Mouse (Mus musculus) MEL (cell line): Measurements from ENCODE around the gene Olfr13. TPM values are rescaled to one million over a fixed set of nuclear protein-coding genes. Genes with fewer than 3 reads are reported as not detected.

Source experiments
- DNase-seq: peaks from one replicate; pipeline ENCODE4 v3.0.0; 2011; ENCODE audit warnings: low read depth, low spot score
- H3K27ac ChIP-seq: 2 replicates; pipeline ENCODE4 v1.5.1; 2012; ENCODE audit warnings: low read depth, mild to moderate bottlenecking, control low read depth, low read length, moderate library complexity; ENCODE audit not compliant: control insufficient read depth
- H3K27me3 ChIP-seq, 2 experiments: fragments of 150-350 bp in 1 of 2; sonication (generic) in 1 of 2; 2 replicates each; pipeline ENCODE4 v1.6.1; 2012; ENCODE audit warnings: low read length in 2 of 2, mild to moderate bottlenecking in 2 of 2, improper control_type of control experiment in 1 of 2, moderate library complexity in 1 of 2; ENCODE audit not compliant: insufficient read depth in 2 of 2, control insufficient read depth in 1 of 2
- H3K36me3 ChIP-seq, 2 experiments: 2 replicates each; pipeline ENCODE4 v1.6.1; 2012 to 2014; ENCODE audit warnings: low read length in 2 of 2, improper control_type of control experiment in 1 of 2, inconsistent platforms in 1 of 2, mild to moderate bottlenecking in 1 of 2; ENCODE audit not compliant: insufficient read depth in 2 of 2, control insufficient read depth in 1 of 2
- H3K4me1 ChIP-seq, 2 experiments: fragments of 150-350 bp in 1 of 2; sonication (generic) in 1 of 2; 2 replicates each; pipeline ENCODE4 v1.6.1; 2012; ENCODE audit warnings: low read length in 2 of 2, improper control_type of control experiment in 1 of 2, mild to moderate bottlenecking in 1 of 2; ENCODE audit not compliant: insufficient read depth in 2 of 2, control insufficient read depth in 1 of 2
- H3K4me3 ChIP-seq, 2 experiments: fragments of 150-350 bp in 1 of 2; sonication (generic) in 1 of 2; 2 replicates each; pipeline ENCODE4 v1.5.1; 2012; ENCODE audit warnings: low read depth in 2 of 2, low read length in 2 of 2, mild to moderate bottlenecking in 2 of 2, moderate library complexity in 2 of 2, control low read depth in 1 of 2, improper control_type of control experiment in 1 of 2; ENCODE audit not compliant: control insufficient read depth in 1 of 2, insufficient read depth in 1 of 2
- H3K79me2 ChIP-seq: 2 replicates; pipeline ENCODE4 v1.6.1; 2012; ENCODE audit warnings: mild to moderate bottlenecking, low read length, moderate library complexity; ENCODE audit not compliant: control insufficient read depth, poor library complexity, insufficient read depth
- H3K9ac ChIP-seq: 2 replicates; pipeline ENCODE4 v1.6.1; 2012; ENCODE audit warnings: low read depth, mild to moderate bottlenecking, control low read depth, low read length, moderate library complexity; ENCODE audit not compliant: control insufficient read depth, poor library complexity, severe bottlenecking
- H3K9me3 ChIP-seq: fragments of 150-350 bp; sonication (generic); replicated peaks from 2 replicates; pipeline ENCODE4 v1.6.1; 2012; ENCODE audit warnings: mild to moderate bottlenecking, low read length, improper control_type of control experiment, moderate library complexity; ENCODE audit not compliant: insufficient read depth
- BHLHE40 ChIP-seq: IDR thresholded peaks from 2 replicates; pipeline ENCODE4 v1.6.1; 2012; ENCODE audit warnings: low read depth, mild to moderate bottlenecking, inconsistent platforms, low read length, improper control_type of control experiment, borderline replicate concordance
- CHD1 ChIP-seq: IDR thresholded peaks from 2 replicates; pipeline ENCODE4 v1.6.1; 2012; ENCODE audit warnings: low read depth, mild to moderate bottlenecking, inconsistent platforms, low read length, improper control_type of control experiment
- CHD2 ChIP-seq: IDR thresholded peaks from 2 replicates; pipeline ENCODE4 v1.6.1; 2011; ENCODE audit warnings: low read length, improper control_type of control experiment
- CTCF ChIP-seq, 3 experiments: IDR thresholded peaks in 2 of 3; conservative IDR thresholded peaks in 1 of 3; 2 replicates each; pipeline ENCODE4 v1.5.1; 2011 to 2012; ENCODE audit warnings: low read length in 3 of 3, low read depth in 2 of 3, mild to moderate bottlenecking in 2 of 3, improper control_type of control experiment in 1 of 3, inconsistent platforms in 1 of 3, mixed read lengths in 1 of 3, moderate library complexity in 1 of 3; ENCODE audit not compliant: control insufficient read depth in 1 of 3, insufficient read depth in 1 of 3, poor library complexity in 1 of 3, severe bottlenecking in 1 of 3
- E2F4 ChIP-seq: IDR thresholded peaks from 2 replicates; pipeline ENCODE4 v1.6.1; 2011; ENCODE audit warnings: low read depth, low read length, improper control_type of control experiment, borderline replicate concordance
- ELF1 ChIP-seq: IDR thresholded peaks from 2 replicates; pipeline ENCODE4 v1.6.1; 2014; ENCODE audit warnings: low read depth, mild to moderate bottlenecking, inconsistent platforms, low read length, improper control_type of control experiment, moderate library complexity
- EP300 ChIP-seq, 2 experiments: IDR thresholded peaks; 2 replicates each; pipeline ENCODE4 v1.6.1; 2011; ENCODE audit warnings: improper control_type of control experiment in 2 of 2, low read length in 2 of 2, low read depth in 1 of 2, mild to moderate bottlenecking in 1 of 2
- ETS1 ChIP-seq: IDR thresholded peaks from 2 replicates; pipeline ENCODE4 v1.6.1; 2012; ENCODE audit warnings: low read depth, mild to moderate bottlenecking, inconsistent platforms, low read length, improper control_type of control experiment, moderate library complexity
- KAT2A ChIP-seq: conservative IDR thresholded peaks from 2 replicates; pipeline ENCODE4 v1.6.1; 2012; ENCODE audit warnings: low read depth, low read length, improper control_type of control experiment, inconsistent platforms
- MAX ChIP-seq: IDR thresholded peaks from 2 replicates; pipeline ENCODE4 v1.6.1; 2011; ENCODE audit warnings: low read length, improper control_type of control experiment
- MAZ ChIP-seq: IDR thresholded peaks from 2 replicates; pipeline ENCODE4 v1.6.1; 2012; ENCODE audit warnings: low read depth, mild to moderate bottlenecking, inconsistent platforms, low read length, improper control_type of control experiment
- MEF2A ChIP-seq: IDR thresholded peaks from 2 replicates; pipeline ENCODE4 v1.6.1; 2014; ENCODE audit warnings: low read depth, mild to moderate bottlenecking, inconsistent platforms, low read length, improper control_type of control experiment; ENCODE audit not compliant: poor library complexity, insufficient replicate concordance, severe bottlenecking; ENCODE audit errors: extremely low read depth
- MYB ChIP-seq: IDR thresholded peaks from 2 replicates; pipeline ENCODE4 v1.6.1; 2011; ENCODE audit warnings: mild to moderate bottlenecking, low read depth, low read length, improper control_type of control experiment
- POLR2A ChIP-seq, 2 experiments: IDR thresholded peaks; 2 replicates each; pipeline ENCODE4 v1.6.1; 2011 to 2012; ENCODE audit warnings: low read length in 2 of 2, mild to moderate bottlenecking in 2 of 2, control low read depth in 1 of 2, improper control_type of control experiment in 1 of 2, low read depth in 1 of 2, moderate library complexity in 1 of 2; ENCODE audit not compliant: control insufficient read depth in 1 of 2, insufficient read depth in 1 of 2, poor library complexity in 1 of 2
- POLR2AphosphoS2 ChIP-seq: IDR thresholded peaks from 2 replicates; pipeline ENCODE4 v1.6.1; 2011; ENCODE audit warnings: low read length, improper control_type of control experiment
- POLR2AphosphoS5 ChIP-seq: IDR thresholded peaks from 2 replicates; pipeline ENCODE4 v1.6.1; 2012; ENCODE audit warnings: low read depth, borderline replicate concordance, mild to moderate bottlenecking, inconsistent platforms, low read length, moderate library complexity, mixed read lengths
- RCOR1 ChIP-seq: IDR thresholded peaks from 2 replicates; pipeline ENCODE4 v1.6.1; 2012; ENCODE audit warnings: low read depth, mild to moderate bottlenecking, inconsistent platforms, low read length, improper control_type of control experiment
- SIN3A ChIP-seq: IDR thresholded peaks from 2 replicates; pipeline ENCODE4 v1.6.1; 2012; ENCODE audit warnings: low read length, improper control_type of control experiment, inconsistent platforms
- TBP ChIP-seq: IDR thresholded peaks from 2 replicates; pipeline ENCODE4 v1.8.0; 2011; ENCODE audit warnings: low read depth, low read length, improper control_type of control experiment
- UBTF ChIP-seq: IDR thresholded peaks from 2 replicates; pipeline ENCODE4 v1.6.1; 2012; ENCODE audit warnings: low read depth, mild to moderate bottlenecking, inconsistent platforms, low read length, improper control_type of control experiment, moderate library complexity, borderline replicate concordance; ENCODE audit not compliant: insufficient read depth
- USF1 ChIP-seq: IDR thresholded peaks from 2 replicates; pipeline ENCODE4 v1.6.1; 2014; ENCODE audit warnings: low read depth, mild to moderate bottlenecking, inconsistent platforms, low read length, improper control_type of control experiment, moderate library complexity
- ZC3H11A ChIP-seq: IDR thresholded peaks from 2 replicates; pipeline ENCODE4 v1.6.1; 2012; ENCODE audit warnings: low read depth, mild to moderate bottlenecking, inconsistent platforms, low read length, improper control_type of control experiment
- ZKSCAN1 ChIP-seq: IDR thresholded peaks from 2 replicates; pipeline ENCODE4 v1.6.1; 2012; ENCODE audit warnings: low read depth, mild to moderate bottlenecking, inconsistent platforms, low read length, improper control_type of control experiment, moderate library complexity
- ZNF384 ChIP-seq: IDR thresholded peaks from 2 replicates; pipeline ENCODE4 v1.6.1; 2012; ENCODE audit warnings: low read depth, mild to moderate bottlenecking, inconsistent platforms, low read length, improper control_type of control experiment
- polyA plus RNA-seq, 2 experiments: library from polyadenylated mRNA; stranded (reverse) in 1 of 2; unstranded in 1 of 2; fragments of >175 nt in 1 of 2; fragments of >200 nt in 1 of 2; gene quantifications; 2 replicates each; pipeline versions ENCODE4 v1.2.1 to v1.2.4; 2012; ENCODE audit warnings: low replicate concordance in 2 of 2, low read depth in 1 of 2; ENCODE audit not compliant: insufficient read length in 2 of 2, insufficient read depth in 1 of 2, missing spikeins in 1 of 2
- total RNA-seq: library from RNA; depleted of rRNA; stranded (reverse); fragments of 300-350 nt; gene quantifications from 2 replicates; pipeline ENCODE4 v1.2.3, GENCODE M21; 2012

Olfr13 gene
- total and polyA plus RNA-seq, 3 experiments, result not detected

GRCm38 (mm10) chr6:43178129-43178528, 6.2 kb downstream of the Olfr13 start:
- no peaks in the 10 kb centered on the region for H3K36me3 ChIP-seq
- no peak for DNase-seq
- H3K9me3 ChIP-seq, result no peaks in the 10 kb centered on the region
- H3K9ac ChIP-seq, result no peak overlapping the region
- H3K27me3 ChIP-seq, result no peaks in the 10 kb centered on the region
- TF ChIP-seq CHD2 (no peak), SIN3A (no peak), UBTF (no peak), CHD1 (no peak), USF1 (no peak), BHLHE40 (no peak), POLR2A (IDR thresholded peaks at IDR 0.05; ENCODE audit: control insufficient read depth in 1 of 2, insufficient read depth in 1 of 2, low read depth in 1 of 2, low read length in 2 of 2, poor library complexity in 1 of 2) (no peak), MYB (no peak), MAX (no peak)
- no peak overlapping the region for H3K4me3 ChIP-seq
- H3K4me1 ChIP-seq, result no peaks in the 10 kb centered on the region
- no peaks in the 10 kb centered on the region for H3K79me2 ChIP-seq
- no peak overlapping the region for H3K27ac ChIP-seq

DNA sequence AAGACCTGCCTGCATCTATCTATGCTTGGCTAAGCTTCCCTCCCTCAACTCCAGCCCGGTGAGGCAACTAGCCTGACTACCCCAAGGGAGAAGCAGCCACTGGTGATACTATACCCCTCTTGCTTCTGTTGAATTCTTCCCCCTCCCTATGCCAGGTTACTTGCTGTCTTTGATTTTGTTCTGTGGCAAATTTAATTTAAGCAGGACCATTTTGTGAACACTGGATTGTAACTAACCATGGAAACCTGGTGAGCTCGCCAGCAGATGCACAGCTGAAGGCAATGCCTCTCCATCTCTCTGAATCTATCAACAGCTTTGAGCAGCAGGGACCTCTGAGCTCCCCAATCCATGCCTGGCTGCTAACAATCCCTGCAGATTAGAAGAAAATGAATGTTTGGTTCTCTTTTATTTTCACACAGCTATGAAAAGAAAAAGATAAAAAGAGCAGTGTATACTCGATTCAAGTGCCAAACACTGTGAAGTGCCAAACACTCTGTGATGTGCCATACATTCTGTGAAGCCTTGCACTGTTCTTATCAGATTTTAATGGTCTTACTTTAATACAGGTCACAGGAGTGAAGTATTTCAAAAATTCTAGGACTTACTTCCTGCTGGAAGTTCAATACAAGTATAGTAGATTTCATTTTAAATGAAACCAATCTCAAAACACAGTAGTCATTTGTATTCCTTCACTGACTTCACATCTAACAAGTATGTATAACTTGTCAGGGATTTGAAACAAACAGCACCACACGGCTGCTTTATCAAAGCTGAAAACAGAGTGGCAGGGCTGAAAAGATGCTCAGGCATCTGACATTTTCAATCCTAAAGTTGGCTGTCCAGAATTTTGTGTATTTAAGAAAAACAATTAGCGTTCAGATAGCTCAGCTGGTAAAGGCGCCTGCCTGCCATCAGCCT, 6.9 kb downstream of the Olfr13 start:
- no peaks in the 10 kb centered on the region for H3K27me3 ChIP-seq
- TF ChIP-seq POLR2AphosphoS5 (no peak), RCOR1 (no peak)
- TF ChIP-seq, all 39 proteins: peak for 0
- no peak overlapping the region for H3K27ac ChIP-seq
- H3K4me1 ChIP-seq, result no peaks in the 10 kb centered on the region
- H3K9me3 ChIP-seq, result no peaks in the 10 kb centered on the region
- H3K36me3 ChIP-seq, result no peaks in the 10 kb centered on the region
- no peak for DNase-seq
- no peak overlapping the region for H3K9ac ChIP-seq
- H3K4me3 ChIP-seq, result no peak overlapping the region
- no peaks in the 10 kb centered on the region for H3K79me2 ChIP-seq

- Histone ChIP-seq H3K9ac (no peak overlapping the region), H3K36me3 (no peaks in the 10 kb centered on the region), H3K27ac (no peak overlapping the region), H3K27me3 (no peaks in the 10 kb centered on the region), H3K4me3 (no peak overlapping the region), H3K4me1 (no peaks in the 10 kb centered on the region), H3K9me3 (no peaks in the 10 kb centered on the region), H3K79me2 (no peaks in the 10 kb centered on the region)
- DNase-seq, result no peak
- TF ChIP-seq ZKSCAN1 (no peak), USF1 (no peak), POLR2A (IDR thresholded peaks at IDR 0.05; ENCODE audit: control insufficient read depth in 1 of 2, insufficient read depth in 1 of 2, low read depth in 1 of 2, low read length in 2 of 2, poor library complexity in 1 of 2) (no peak), POLR2AphosphoS5 (no peak), ELF1 (no peak), SIN3A (no peak), POLR2AphosphoS2 (no peak), ZNF384 (no peak), EP300 (IDR thresholded peaks at IDR 0.05; ENCODE audit: low read depth in 1 of 2, low read length in 2 of 2) (no peak), MEF2A (no peak), ETS1 (no peak), MAZ (no peak), E2F4 (no peak), KAT2A (no peak), ZC3H11A (no peak), CTCF (IDR thresholded peaks at IDR 0.05 in 2 of 3, conservative IDR thresholded peaks at IDR 0.05 in 1 of 3; ENCODE audit: control insufficient read depth in 1 of 3, insufficient read depth in 1 of 3, low read depth in 2 of 3, low read length in 3 of 3, poor library complexity in 1 of 3, severe bottlenecking in 1 of 3) (no peak), TBP (no peak), UBTF (no peak)
These were observed 19.0 kb downstream of the Olfr13 start for GRCm38 (mm10) chr6:43190986-43191385.
